Mouse (Mus musculus): ENCODE measurements around the gene Dbp.

DNA sequence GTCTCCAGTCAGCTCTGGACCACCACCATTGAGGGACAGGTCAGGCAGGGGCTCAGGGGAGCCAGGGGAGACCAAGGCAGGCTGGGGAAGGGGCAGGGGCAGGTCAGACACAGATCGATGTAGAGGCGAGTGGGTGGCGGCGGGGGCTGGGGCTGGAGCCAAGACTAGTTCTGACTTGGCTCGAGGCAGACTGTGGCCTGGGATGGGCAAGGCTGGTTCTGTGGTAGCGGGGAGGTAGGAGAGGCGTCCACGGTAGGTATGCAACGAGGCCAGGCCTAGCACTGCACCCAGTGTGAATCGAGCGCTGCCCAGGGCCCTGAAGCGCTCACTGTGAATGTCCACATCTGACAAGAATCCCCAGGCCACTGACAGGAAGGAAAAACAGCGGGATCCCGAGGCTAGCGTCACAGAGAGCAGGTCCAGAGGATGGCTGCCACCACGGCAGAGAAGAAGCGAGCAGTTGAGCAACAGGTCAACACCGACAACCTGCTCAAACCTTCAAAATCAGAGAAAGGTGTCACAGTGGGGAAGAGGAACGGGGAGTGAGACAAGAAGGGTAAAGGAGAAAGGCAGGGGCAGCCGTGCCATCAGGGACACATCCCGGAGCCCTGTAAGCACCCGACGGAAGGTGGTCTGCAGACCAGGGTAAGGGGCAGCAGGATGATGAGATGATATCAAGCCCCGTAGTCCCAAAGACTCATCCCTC is 6.6 kb downstream of the Dbp start:
- TF ChIP-seq POLR2A (IDR thresholded peaks at IDR 0.05; ENCODE audit: low read depth, low read length) (no peak), CTCF (conservative IDR thresholded peaks at IDR 0.05 in 1 of 2, IDR thresholded peaks at IDR 0.05 in 1 of 2; ENCODE audit: low read depth in 2 of 2, low read length in 2 of 2) (no peak), MAX (IDR thresholded peaks at IDR 0.05; ENCODE audit: low read length) (no peak), EP300 (IDR thresholded peaks at IDR 0.05; ENCODE audit: low read length) (no peak), RCOR1 (conservative IDR thresholded peaks at IDR 0.05; ENCODE audit: low read depth, low read length) (no peak), ZNF384 (IDR thresholded peaks at IDR 0.05; ENCODE audit: low read depth, low read length) (no peak), TCF12 (IDR thresholded peaks at IDR 0.05; ENCODE audit: low read depth, low read length) (no peak)
